Mouse (Mus musculus) lung, embryonic 14.5 days (tissue): ENCODE data around the gene Gtf2b. TPM values are rescaled to one million over a fixed set of nuclear protein-coding genes. Genes with fewer than 3 reads are reported as not detected.

Source experiments
- ATAC-seq: fragments of 200-750 bp; cut with Nextera tagmentation; 2 replicates; pipeline ENCODE4 v1.8.0; 2017; ENCODE audit warnings: mild to moderate bottlenecking, moderate TSS enrichment, moderate library complexity; ENCODE audit not compliant: insufficient read depth
- DNase-seq: peaks from one replicate; pipeline ENCODE4 v3.0.0-alpha.2; 2015
- H3K27ac ChIP-seq: fragments of 300-500 bp; sonication (generic); 2 replicates; pipeline ENCODE4 v1.5.1; 2014; ENCODE audit warnings: low read depth, mild to moderate bottlenecking, moderate library complexity
- H3K27me3 ChIP-seq: fragments of 300-500 bp; sonication (generic); 2 replicates; pipeline ENCODE4 v1.6.1; 2014; ENCODE audit warnings: low read length, control low read depth; ENCODE audit not compliant: insufficient read depth
- H3K36me3 ChIP-seq: fragments of 300-500 bp; sonication (generic); 2 replicates; pipeline ENCODE4 v1.6.1; 2014; ENCODE audit warnings: control low read depth; ENCODE audit not compliant: insufficient read depth
- H3K4me1 ChIP-seq: fragments of 300-500 bp; sonication (generic); 2 replicates; pipeline ENCODE4 v1.6.1; 2014; ENCODE audit warnings: antibody characterized with exemption, control low read depth; ENCODE audit not compliant: insufficient read depth
- H3K4me2 ChIP-seq: fragments of 300-500 bp; sonication (generic); 2 replicates; pipeline ENCODE4 v1.6.1; 2014; ENCODE audit warnings: mild to moderate bottlenecking
- H3K4me3 ChIP-seq: fragments of 300-500 bp; sonication (generic); 2 replicates; pipeline ENCODE4 v1.5.1; 2014; ENCODE audit warnings: low read depth, low read length
- H3K9ac ChIP-seq: fragments of 300-500 bp; sonication (generic); 2 replicates; pipeline ENCODE4 v1.6.1; 2014
- H3K9me3 ChIP-seq: fragments of 300-500 bp; sonication (generic); 2 replicates; pipeline ENCODE4 v1.6.1; 2016; ENCODE audit warnings: low read depth, low read length, control low read depth
- CTCF ChIP-seq: IDR thresholded peaks from 2 replicates; pipeline ENCODE4 v1.5.1; 2016; ENCODE audit warnings: antibody characterized with exemption, low read depth
- WGBS: fragments of 180-500 bp; shearing (Covaris S2); extraction: QIAGEN DNeasy Blood & Tissue Kit; methylation state at CpG from one replicate; pipeline ENCODE4 v1.1.7; 2014; 5-methylcytosine and 5-hydroxymethylcytosine counted together
- polyA plus RNA-seq: library from polyadenylated mRNA; unstranded; fragments of >200 nt; fragmentation: Nextera tagmentation; extraction: Ambion mirVana; gene quantifications from 2 replicates; pipeline ENCODE4 v1.2.1, GENCODE M21; 2014

The Gtf2b gene
- polyA plus RNA-seq: 81.7 and 85.3 TPM in 2 replicates

DNA sequence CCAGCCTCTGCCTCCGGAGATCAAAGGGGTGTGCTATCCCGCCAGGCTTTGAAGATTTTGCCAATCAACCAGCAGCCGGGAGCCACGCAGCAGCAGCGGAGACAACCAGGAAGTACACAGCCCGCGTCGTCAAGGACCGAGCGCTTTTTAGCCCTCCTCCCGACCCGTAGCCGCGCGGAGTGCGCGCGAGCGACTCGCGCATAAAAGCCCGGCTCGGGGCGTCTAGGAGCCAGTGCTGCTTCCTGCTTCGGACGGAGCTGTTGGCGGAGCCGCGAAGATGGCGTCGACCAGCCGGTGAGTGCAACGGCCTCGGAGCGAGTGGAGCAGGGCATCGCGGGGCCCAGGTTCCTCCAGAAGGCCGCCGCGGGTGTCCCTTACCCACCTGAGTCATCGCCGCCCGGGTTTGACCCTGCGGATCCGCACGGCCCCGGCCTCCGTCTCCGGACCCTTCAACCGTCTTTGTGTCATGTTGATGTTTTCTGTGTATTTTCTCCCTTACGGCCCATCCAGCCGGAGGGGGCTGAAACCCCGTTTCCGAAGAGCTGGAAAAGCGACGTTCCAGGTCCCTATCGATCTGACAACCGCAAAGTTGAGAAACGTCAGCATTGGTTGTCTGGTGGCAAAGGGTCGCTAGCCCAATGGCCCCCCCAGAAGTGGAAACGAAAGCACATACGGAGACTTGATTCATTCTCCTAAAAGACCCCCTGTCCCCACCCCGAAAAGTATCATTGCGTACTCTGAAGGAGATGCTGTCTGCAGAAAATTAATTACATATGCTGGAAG, at the start of gene Gtf2b:
TSS of gene Gtf2b (plus strand) at position 51 of the 783 bp plus-strand sequence.
- peak within 1 kb of the TSS; percentile 95 for H3K9ac ChIP-seq
- no peaks in the 10 kb centered on the region for H3K9me3 ChIP-seq
- peak within 1 kb of the TSS; percentile 87 for H3K4me2 ChIP-seq
- no peaks in the 10 kb centered on the region for H3K36me3 ChIP-seq
- peak within 1 kb of the TSS; percentile 92 for H3K4me3 ChIP-seq
- TF ChIP-seq CTCF: no peak
- H3K4me1 ChIP-seq: no peaks in the 10 kb centered on the region
- no peaks in the 10 kb centered on the region for H3K27me3 ChIP-seq
- WGBS: under 1% methylated on average over 64 of the region's 64 CpGs
- peak within 1 kb of the TSS; percentile 87 for H3K27ac ChIP-seq
- ATAC-seq: peak; percentile 100
- peak; percentile 97 for DNase-seq

DNA sequence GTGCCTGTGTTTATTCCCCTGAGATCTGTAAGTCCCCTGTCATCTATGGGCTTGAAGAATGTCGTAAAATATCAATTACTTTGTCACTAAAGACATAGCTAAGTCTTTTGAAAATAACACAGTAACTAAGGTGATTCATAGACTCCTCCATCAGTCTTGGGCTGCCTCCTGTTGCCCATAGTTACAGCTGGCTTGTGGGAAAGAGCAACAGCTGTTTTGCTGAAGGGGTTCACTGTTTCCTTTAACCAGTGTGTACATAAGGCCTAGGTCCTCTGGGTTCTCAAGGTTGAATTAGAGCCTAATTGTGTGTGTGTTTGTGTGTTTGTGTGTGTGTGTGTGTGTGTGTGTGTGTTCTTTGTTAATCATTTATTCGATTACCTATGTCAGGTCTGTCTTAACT, 39.4 kb upstream of the Gtf2b start:
- H3K27ac ChIP-seq: no peak overlapping the region
- H3K27me3 ChIP-seq: no peaks in the 10 kb centered on the region
- no peak overlapping the region for H3K4me3 ChIP-seq
- no peak overlapping the region for H3K9ac ChIP-seq
- H3K4me2 ChIP-seq: no peak overlapping the region
- H3K4me1 ChIP-seq: no peaks in the 10 kb centered on the region
- no peak for TF ChIP-seq CTCF
- ATAC-seq (no peak), DNase-seq (no peak)
- whole genome bisulfite sequencing: 74% methylated on average over 2 of the region's 2 CpGs
- H3K36me3 ChIP-seq: 0 out of 2 replicates have a peak, but pooled peaks cover 6% of the 10 kb centered on the region
- H3K9me3 ChIP-seq: no peaks in the 10 kb centered on the region

GRCm38 (mm10) chr3:142725969-142726672, 38.7 kb upstream of the Gtf2b start:
- Histone ChIP-seq H3K4me3 (no peak overlapping the region), H3K27ac (no peak overlapping the region), H3K9ac (no peak overlapping the region), H3K36me3 (0 out of 2 replicates have a peak, but pooled peaks cover 3% of the 10 kb centered on the region), H3K9me3 (no peaks in the 10 kb centered on the region), H3K4me1 (no peaks in the 10 kb centered on the region), H3K27me3 (no peaks in the 10 kb centered on the region), H3K4me2 (no peak overlapping the region)
- 89% methylated on average over 22 of the region's 22 CpGs for WGBS
- TF ChIP-seq CTCF: no peak
- no peak for ATAC-seq
- no peak for DNase-seq

DNA sequence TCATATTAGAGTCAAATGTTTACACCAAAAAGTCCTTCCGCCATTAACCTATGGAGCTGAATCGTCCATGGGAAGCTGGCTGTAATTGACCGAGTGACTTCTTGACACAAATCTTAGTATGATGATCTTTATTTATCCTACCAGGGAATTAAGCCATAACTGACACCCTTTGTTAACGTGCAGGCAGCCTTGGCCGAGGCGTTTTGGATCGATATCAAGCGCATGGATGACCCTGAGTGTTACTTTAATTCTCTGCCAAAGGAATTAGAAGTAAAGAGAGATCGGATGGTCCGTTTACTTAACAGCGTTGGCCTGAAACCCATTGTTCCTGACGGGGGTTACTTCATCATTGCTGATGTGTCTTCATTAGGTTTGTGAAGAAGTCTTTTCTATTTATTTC, 30.6 kb upstream of the Gtf2b start:
- peak; percentile 58 for DNase-seq
- Histone ChIP-seq H3K36me3 (no peaks in the 10 kb centered on the region), H3K4me2 (no peak overlapping the region), H3K9me3 (no peaks in the 10 kb centered on the region), H3K4me3 (no peak overlapping the region), H3K27ac (no peak overlapping the region), H3K27me3 (no peaks in the 10 kb centered on the region), H3K4me1 (peaks cover 5% of the 10 kb centered on the region; the same call in 1 of the 2 replicates), H3K9ac (no peak overlapping the region)
- TF ChIP-seq CTCF: no peak
- ATAC-seq: peak; percentile 49; the same call in 1 of the 2 replicates
- 47% methylated on average over 12 of the region's 12 CpGs for WGBS

DNA sequence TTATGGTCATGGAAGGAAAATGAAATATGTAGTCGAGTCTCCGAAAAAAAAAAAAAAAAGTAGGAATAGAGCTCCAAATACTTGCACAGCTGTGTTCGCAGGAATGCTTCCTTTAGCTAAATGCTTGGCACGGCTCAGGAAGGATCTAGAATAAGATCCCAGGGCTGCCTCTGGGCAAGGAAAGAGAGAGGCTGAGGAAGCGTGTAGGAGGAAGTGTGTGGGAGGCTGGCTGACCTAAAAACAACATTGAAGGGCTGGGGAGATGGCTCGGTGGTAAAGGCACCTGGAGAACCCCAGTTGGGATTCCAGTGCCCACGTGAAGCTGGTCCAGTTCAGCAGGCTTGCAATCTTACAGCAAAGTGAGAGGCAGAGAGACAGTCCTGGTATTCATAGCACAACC, 23.9 kb upstream of the Gtf2b start:
- Histone ChIP-seq H3K4me2 (no peak overlapping the region), H3K4me1 (no peaks in the 10 kb centered on the region), H3K36me3 (no peaks in the 10 kb centered on the region), H3K4me3 (no peak overlapping the region), H3K27ac (no peak overlapping the region), H3K9me3 (no peaks in the 10 kb centered on the region), H3K9ac (no peak overlapping the region), H3K27me3 (no peaks in the 10 kb centered on the region)
- no peak for ATAC-seq
- peak; percentile 18 for DNase-seq
- no peak for TF ChIP-seq CTCF
- 68% methylated on average over 7 of the region's 7 CpGs for WGBS

- DNase-seq: peak; percentile 87
- no peaks in the 10 kb centered on the region for H3K27me3 ChIP-seq
- no peaks in the 10 kb centered on the region for H3K4me1 ChIP-seq
- H3K4me2 ChIP-seq: no peak overlapping the region
- no peaks in the 10 kb centered on the region for H3K9me3 ChIP-seq
- H3K4me3 ChIP-seq: no peak overlapping the region
- peak; percentile 84 for TF ChIP-seq CTCF
- no peak overlapping the region for H3K27ac ChIP-seq
- ATAC-seq: peak; percentile 42; the same call in 1 of the 2 replicates
- 59% methylated on average over 21 of the region's 21 CpGs for WGBS
- H3K36me3 ChIP-seq: no peaks in the 10 kb centered on the region
- H3K9ac ChIP-seq: no peak overlapping the region
Measured at GRCm38 (mm10) chr3:142743973-142744898, 20.6 kb upstream of the Gtf2b start.
